Mouse (Mus musculus) stomach, embryonic 16.5 days (tissue): Measurements from ENCODE around the gene Fars2. TPM values are rescaled to one million over a fixed set of nuclear protein-coding genes. Genes with fewer than 3 reads are reported as not detected.

Source experiments
- ATAC-seq: fragments of 200-750 bp; cut with Nextera tagmentation; 2 replicates; pipeline ENCODE4 v1.8.0; 2017; ENCODE audit warnings: moderate number of reproducible peaks, moderate TSS enrichment; ENCODE audit not compliant: insufficient read depth, low FRiP score
- H3K27ac ChIP-seq: fragments of 300-500 bp; sonication (generic); 2 replicates; pipeline ENCODE4 v1.5.1; 2014; ENCODE audit warnings: low read length
- H3K27me3 ChIP-seq: fragments of 300-500 bp; sonication (generic); 2 replicates; pipeline ENCODE4 v1.6.1; 2014; ENCODE audit warnings: low read length, control low read depth, mixed read lengths; ENCODE audit not compliant: control insufficient read depth, insufficient read depth
- H3K36me3 ChIP-seq: fragments of 300-500 bp; sonication (generic); 2 replicates; pipeline ENCODE4 v1.6.1; 2014; ENCODE audit warnings: low read length; ENCODE audit not compliant: control insufficient read depth, insufficient read depth
- H3K4me1 ChIP-seq: fragments of 300-500 bp; sonication (generic); 2 replicates; pipeline ENCODE4 v1.6.1; 2014; ENCODE audit warnings: low read length, control low read depth, mixed read lengths; ENCODE audit not compliant: control insufficient read depth, insufficient read depth
- H3K4me2 ChIP-seq: fragments of 300-500 bp; sonication (generic); 2 replicates; pipeline ENCODE4 v1.6.1; 2014; ENCODE audit warnings: low read depth, low read length, mixed read lengths
- H3K4me3 ChIP-seq: fragments of 300-500 bp; sonication (generic); replicated peaks from 2 replicates; pipeline ENCODE4 v1.5.1; 2014; ENCODE audit warnings: mild to moderate bottlenecking, low read length
- H3K9ac ChIP-seq: fragments of 300-500 bp; sonication (generic); 2 replicates; pipeline ENCODE4 v1.6.1; 2014; ENCODE audit warnings: low read length
- H3K9me3 ChIP-seq: fragments of 300-500 bp; sonication (generic); replicated peaks from 2 replicates; pipeline ENCODE4 v1.6.1; 2016; ENCODE audit warnings: low read length, control low read depth; ENCODE audit not compliant: control insufficient read depth
- WGBS: fragments of 180-500 bp; shearing (Covaris S2); extraction: QIAGEN DNeasy Blood & Tissue Kit; methylation state at CpG from one replicate; pipeline ENCODE4 v1.1.7; 2014; 5-methylcytosine and 5-hydroxymethylcytosine counted together
- polyA plus RNA-seq: library from polyadenylated mRNA; unstranded; fragments of >200 nt; fragmentation: Nextera tagmentation; extraction: Ambion mirVana; gene quantifications from 2 replicates; pipeline ENCODE4 v1.2.1, GENCODE M21; 2015

Gene Fars2
- polyA plus RNA-seq, 1 experiment from 2014 or later: 34.6 TPM

DNA sequence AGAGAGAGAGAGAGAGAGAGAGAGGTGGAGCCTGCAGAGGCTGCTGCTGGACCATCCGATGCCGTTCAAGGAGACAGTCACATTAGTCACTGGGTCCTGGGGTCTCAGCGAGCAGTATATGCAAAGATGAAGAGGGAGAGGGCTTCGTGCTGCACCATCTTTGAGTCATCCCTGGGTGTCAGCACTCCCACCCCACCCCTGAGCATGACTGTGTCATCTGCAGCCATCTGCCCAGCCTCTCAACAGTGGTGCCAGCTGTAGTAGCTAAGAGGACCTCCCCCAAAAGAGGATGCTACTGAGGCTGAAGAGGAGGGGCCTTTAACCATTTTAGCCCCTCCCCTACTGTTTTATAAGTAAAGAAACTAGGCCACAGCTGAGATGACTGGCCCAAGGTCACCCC, 459.6 kb downstream of the Fars2 start:
- 0 out of 2 replicates have a peak, but pooled peaks cover 2% of the 10 kb centered on the region for H3K27me3 ChIP-seq
- no peak overlapping the region for H3K9ac ChIP-seq
- ATAC-seq: no peak
- no peaks in the 10 kb centered on the region for H3K36me3 ChIP-seq
- H3K4me1 ChIP-seq: no peaks in the 10 kb centered on the region
- no peak overlapping the region for H3K27ac ChIP-seq
- no peaks in the 10 kb centered on the region for H3K9me3 ChIP-seq
- H3K4me3 ChIP-seq: no peak overlapping the region
- no peak overlapping the region for H3K4me2 ChIP-seq
- WGBS: 46% methylated on average over 4 of the region's 4 CpGs

- ATAC-seq: 0 out of 2 replicates have a peak, but pooled peaks have one; percentile 12
- Histone ChIP-seq H3K4me2 (peak overlapping the region; percentile 75), H3K9ac (no peak overlapping the region; the same call in 1 of the 2 replicates), H3K4me1 (no peaks in the 10 kb centered on the region), H3K36me3 (no peaks in the 10 kb centered on the region), H3K27me3 (0 out of 2 replicates have a peak, but pooled peaks cover 2% of the 10 kb centered on the region), H3K9me3 (no peaks in the 10 kb centered on the region), H3K4me3 (peak overlapping the region; percentile 50), H3K27ac (no peak overlapping the region)
- WGBS: 40% methylated on average over 7 of the region's 7 CpGs
These were observed 460.8 kb downstream of the Fars2 start for GRCm38 (mm10) chr13:36577916-36578568.

- no peaks in the 10 kb centered on the region for H3K9me3 ChIP-seq
- peak; percentile 92 for ATAC-seq
- H3K36me3 ChIP-seq: no peaks in the 10 kb centered on the region
- peak overlapping the region; percentile 50 for H3K4me3 ChIP-seq
- 2% methylated on average over 41 of the region's 41 CpGs for WGBS
- H3K27me3 ChIP-seq: 0 out of 2 replicates have a peak, but pooled peaks cover 2% of the 10 kb centered on the region
- no peak overlapping the region for H3K27ac ChIP-seq
- H3K9ac ChIP-seq: peak overlapping the region; percentile 69
- 0 out of 2 replicates have a peak, but pooled peaks cover 3% of the 10 kb centered on the region for H3K4me1 ChIP-seq
- H3K4me2 ChIP-seq: peak overlapping the region; percentile 75
These were observed 461.5 kb downstream of the Fars2 start for GRCm38 (mm10) chr13:36578569-36579333.

DNA sequence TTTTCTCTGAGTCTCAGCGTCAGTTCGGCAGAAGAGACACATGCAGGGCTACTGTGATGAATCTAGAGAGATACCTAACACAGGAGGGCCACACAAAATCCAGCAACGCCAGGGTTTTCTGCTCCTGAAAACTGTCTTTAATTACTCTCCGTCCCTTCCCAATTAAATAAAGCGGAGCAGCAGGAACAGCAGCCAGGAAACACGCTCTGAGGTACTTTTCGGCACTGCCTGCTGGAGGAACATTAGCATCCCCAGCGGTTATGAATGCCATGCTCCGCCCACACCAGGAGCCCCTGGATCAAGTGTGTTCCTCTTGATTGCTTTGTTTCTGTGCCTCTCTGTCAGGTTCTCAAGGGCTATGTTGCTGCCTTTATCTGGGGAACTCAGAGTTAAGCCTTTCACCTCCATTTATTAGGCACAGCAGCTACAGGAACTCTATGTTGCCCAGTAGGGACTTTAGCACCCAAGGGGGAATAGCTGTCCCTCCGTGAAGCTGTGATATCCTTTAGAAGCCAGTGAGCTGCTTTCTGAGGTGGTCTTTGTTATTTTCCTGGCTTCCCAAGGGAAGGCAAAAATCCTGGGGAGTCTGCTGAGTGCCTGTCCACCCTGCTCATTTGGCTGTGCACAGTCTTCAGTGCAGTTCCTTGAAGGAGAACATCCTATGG, 465.3 kb downstream of the Fars2 start:
- Histone ChIP-seq H3K4me2 (no peak overlapping the region), H3K36me3 (no peaks in the 10 kb centered on the region), H3K4me3 (no peak overlapping the region), H3K27ac (no peak overlapping the region), H3K27me3 (0 out of 2 replicates have a peak, but pooled peaks cover 2% of the 10 kb centered on the region), H3K9ac (no peak overlapping the region), H3K4me1 (0 out of 2 replicates have a peak, but pooled peaks cover 3% of the 10 kb centered on the region), H3K9me3 (no peaks in the 10 kb centered on the region)
- no peak for ATAC-seq
- 29% methylated on average over 10 of the region's 10 CpGs for WGBS

- Histone ChIP-seq H3K9ac (no peak overlapping the region), H3K9me3 (no peaks in the 10 kb centered on the region), H3K4me3 (no peak overlapping the region), H3K36me3 (no peaks in the 10 kb centered on the region), H3K4me1 (0 out of 2 replicates have a peak, but pooled peaks cover 3% of the 10 kb centered on the region), H3K27me3 (0 out of 2 replicates have a peak, but pooled peaks cover 2% of the 10 kb centered on the region), H3K27ac (no peak overlapping the region), H3K4me2 (no peak overlapping the region)
- 25% methylated on average over 16 of the region's 16 CpGs for WGBS
- ATAC-seq: no peak
These were observed 466.4 kb downstream of the Fars2 start for GRCm38 (mm10) chr13:36583481-36584151.

GRCm38 (mm10) chr13:36584197-36584596, 467.0 kb downstream of the Fars2 start:
- Histone ChIP-seq H3K4me1 (0 out of 2 replicates have a peak, but pooled peaks cover 3% of the 10 kb centered on the region), H3K4me3 (no peak overlapping the region), H3K9me3 (no peaks in the 10 kb centered on the region), H3K27ac (no peak overlapping the region), H3K9ac (no peak overlapping the region), H3K36me3 (no peaks in the 10 kb centered on the region), H3K27me3 (0 out of 2 replicates have a peak, but pooled peaks cover 2% of the 10 kb centered on the region), H3K4me2 (no peak overlapping the region)
- ATAC-seq: no peak
- WGBS: 62% methylated on average over 7 of the region's 7 CpGs

GRCm38 (mm10) chr13:36589092-36589491, 471.9 kb downstream of the Fars2 start:
- WGBS: 49% methylated on average over 4 of the region's 4 CpGs

GRCm38 (mm10) chr13:36592291-36592690, 475.1 kb downstream of the Fars2 start:
- Histone ChIP-seq H3K9ac (no peak overlapping the region), H3K4me3 (no peak overlapping the region), H3K4me1 (no peaks in the 10 kb centered on the region), H3K9me3 (no peaks in the 10 kb centered on the region), H3K27me3 (no peaks in the 10 kb centered on the region), H3K4me2 (no peak overlapping the region), H3K27ac (no peak overlapping the region), H3K36me3 (no peaks in the 10 kb centered on the region)
- ATAC-seq: no peak
- 51% methylated on average over 2 of the region's 2 CpGs for WGBS

More at GRCm38 (mm10) chr13:36589092-36589491, 471.9 kb downstream of the Fars2 start:
- Histone ChIP-seq H3K36me3 (no peaks in the 10 kb centered on the region), H3K9ac (no peak overlapping the region), H3K27me3 (no peaks in the 10 kb centered on the region), H3K4me1 (no peaks in the 10 kb centered on the region), H3K27ac (no peak overlapping the region), H3K4me3 (no peak overlapping the region), H3K4me2 (no peak overlapping the region), H3K9me3 (no peaks in the 10 kb centered on the region)
- no peak for ATAC-seq
